Mouse (Mus musculus): ENCODE data around the gene C130032M10Rik. TPM values are rescaled to one million over a fixed set of nuclear protein-coding genes. Genes with fewer than 3 reads are reported as not detected.

Gene C130032M10Rik
- total RNA-seq, 2 experiments from 2014 or later, result not detected

Other genes starting within 250 kb of the C130032M10Rik start
- not detected in 2 replicates for gene Bcl2a1c, start 185.6 kb upstream of the C130032M10Rik start, total RNA-seq (2015)
- gene Bcl2a1c, start 185.6 kb upstream of the C130032M10Rik start, total RNA-seq (2017), result not detected in 2 replicates
- 79.4 and 90.2 TPM in 2 replicates for gene Crtap, start 125.0 kb upstream of the C130032M10Rik start, total RNA-seq (2015)
- 22.0 and 33.4 TPM in 2 replicates for gene Crtap, start 125.0 kb upstream of the C130032M10Rik start, total RNA-seq (2017)
- gene Glb1, start 114.6 kb upstream of the C130032M10Rik start, total RNA-seq (2015), result 40.1 and 42.1 TPM in 2 replicates
- gene Glb1, start 114.6 kb upstream of the C130032M10Rik start, total RNA-seq (2017), result 36.3 and 38.4 TPM in 2 replicates
- gene Tmppe, start 114.6 kb upstream of the C130032M10Rik start, total RNA-seq (2015), result 2.4 and 3.4 TPM in 2 replicates
- gene Tmppe, start 114.6 kb upstream of the C130032M10Rik start, total RNA-seq (2017), result 4.6 and 5.0 TPM in 2 replicates
- not detected in 2 replicates for gene Ccr4, start 10.8 kb upstream of the C130032M10Rik start, total RNA-seq (2015)
- not detected in 2 replicates for gene Ccr4, start 10.8 kb upstream of the C130032M10Rik start, total RNA-seq (2017)
- gene Trim71, start 48.7 kb downstream of the C130032M10Rik start, total RNA-seq (2015), result 0.02 TPM in 1 of 2 replicates, not detected in the other
- gene Trim71, start 48.7 kb downstream of the C130032M10Rik start, total RNA-seq (2017), result not detected in 2 replicates
- gene Cnot10, start 124.5 kb downstream of the C130032M10Rik start, total RNA-seq (2015), result 23.3 and 23.7 TPM in 2 replicates
- 48.1 and 55.7 TPM in 2 replicates for gene Cnot10, start 124.5 kb downstream of the C130032M10Rik start, total RNA-seq (2017)
- gene Dync1li1, start 173.1 kb downstream of the C130032M10Rik start, total RNA-seq (2015), result 28.5 and 29.1 TPM in 2 replicates
- 47.4 and 50.9 TPM in 2 replicates for gene Dync1li1, start 173.1 kb downstream of the C130032M10Rik start, total RNA-seq (2017)
- 29.1 and 31.1 TPM in 2 replicates for gene Cmtm6, start 215.4 kb downstream of the C130032M10Rik start, total RNA-seq (2015)
- gene Cmtm6, start 215.4 kb downstream of the C130032M10Rik start, total RNA-seq (2017), result 43.1 and 46.2 TPM in 2 replicates